21 mouse cellular contexts compared by ENCODE assay signal in the genomic region with DNA sequence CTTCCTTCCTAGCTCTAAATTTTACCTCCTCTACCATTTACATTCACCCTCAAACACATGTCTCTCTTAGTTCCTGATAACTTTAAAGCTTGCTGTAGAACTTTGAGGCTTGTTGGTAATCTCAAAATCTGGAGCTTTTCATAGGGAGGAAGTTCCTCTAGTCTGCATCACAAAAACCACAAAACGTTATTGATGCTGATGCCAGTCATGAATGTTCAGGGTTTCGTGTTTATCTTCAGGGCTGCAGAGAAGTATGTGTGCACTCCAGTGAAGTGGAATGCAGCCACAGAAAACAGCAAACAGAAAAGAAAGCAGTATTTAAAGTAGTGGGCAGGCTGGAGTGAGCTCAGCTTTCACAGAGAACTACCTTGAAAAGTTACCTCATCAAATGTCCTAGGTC.
A peak's percentile ranks its signal among the peaks of the same experiment; 100 is the strongest.
DNase-seq lines count a peak whose midpoint lies in the region; ATAC-seq and TF ChIP-seq lines count a peak whose summit lies in the region.
"Had no signal": no experiment of that assay in that cellular context is flagged by ENCODE, and none has a peak within 500 bp of the region (broad histone marks: within the 10 kb centered on the region; RNA-seq: fewer than 3 reads in every experiment).

No protein-coding gene starts in this region.

- no peaks in the 10 kb centered on the region for H3K36me3 ChIP-seq in G1E (replicated peaks)
- no peaks in the 10 kb centered on the region for H3K36me3 ChIP-seq in embryonic facial prominence, embryonic 14.5 days (ENCODE audit: control insufficient read depth, insufficient read depth, low read length)
- H3K36me3 ChIP-seq in limb, embryonic 13.5 days: no peaks in the 10 kb centered on the region
- H3K36me3 ChIP-seq: embryonic facial prominence, embryonic 15.5 days; heart, embryonic 12.5 days; kidney, embryonic 15.5 days; stomach, embryonic 15.5 days had no signal

- no peak overlapping the region for H3K4me2 ChIP-seq in embryonic facial prominence, embryonic 14.5 days (ENCODE audit: low read depth, low read length)
- H3K4me2 ChIP-seq in limb, embryonic 13.5 days (replicated peaks): no peak overlapping the region
- H3K4me2 ChIP-seq: embryonic facial prominence, embryonic 15.5 days; heart, embryonic 12.5 days; kidney, embryonic 15.5 days; stomach, embryonic 15.5 days had no signal

- peak; percentile 85 for ATAC-seq in G1E (ENCODE audit: extremely low read depth, insufficient number of reproducible peaks, low FRiP score, poor library complexity, severe bottlenecking)
- no peak for ATAC-seq in embryonic facial prominence, embryonic 14.5 days (ENCODE audit: low read depth)
- ATAC-seq in limb, embryonic 13.5 days (ENCODE audit: low FRiP score, low read depth): no peak
- ATAC-seq: hindbrain, embryonic 16.5 days; intestine, embryonic 16.5 days; liver, postnatal 0 days had no signal

- no peaks in the 10 kb centered on the region for H3K27me3 ChIP-seq in G1E (ENCODE audit: insufficient read depth, low read length)
- no peaks in the 10 kb centered on the region for H3K27me3 ChIP-seq in embryonic facial prominence, embryonic 14.5 days (replicated peaks; ENCODE audit: control insufficient read depth, insufficient read depth, low read length)
- no peaks in the 10 kb centered on the region for H3K27me3 ChIP-seq in limb, embryonic 13.5 days
- H3K27me3 ChIP-seq: embryonic facial prominence, embryonic 15.5 days; heart, embryonic 12.5 days; kidney, embryonic 15.5 days; megakaryocyte, embryonic 14.5 days; stomach, embryonic 15.5 days had no signal

- DNase-seq in 3T3-L1 (ENCODE audit: low read depth, low spot score) (peak; percentile 35), G1E (ENCODE audit: low spot score) (peak; percentile 14)
- DNase-seq in embryonic facial prominence, embryonic 14.5 days (ENCODE audit: low spot score): no peak
- no peak for DNase-seq in testis, postnatal 14 days (ENCODE audit: low spot score)
- no peak for DNase-seq in cerebellum, postnatal 25 days
- DNase-seq in cerebellum, postnatal 10 days: no peak
- DNase-seq in heart, postnatal 25 days (ENCODE audit: low spot score): no peak
- DNase-seq: cerebellum, adult 2 months; gastrocnemius, adult 2 months; heart, postnatal 36 days; liver, postnatal 0 days; lung, postnatal 10 days; thymus, adult 2 months had no signal

- WGBS in embryonic facial prominence, embryonic 14.5 days: 35% methylated on average over 2 of the region's 2 CpGs
- WGBS in limb, embryonic 13.5 days: 61% methylated on average over 2 of the region's 2 CpGs

- TF ChIP-seq CTCF in G1E (IDR thresholded peaks at IDR 0.05; ENCODE audit: low read depth, low read length): no peak

- H3K4me1 ChIP-seq in G1E (ENCODE audit: insufficient read depth, low read depth, low read length): peaks cover 35% of the 10 kb centered on the region
- H3K4me1 ChIP-seq in embryonic facial prominence, embryonic 14.5 days (ENCODE audit: control insufficient read depth, insufficient read depth, low read length): no peaks in the 10 kb centered on the region
- H3K4me1 ChIP-seq in limb, embryonic 13.5 days: peaks cover 4% of the 10 kb centered on the region; the same call in 1 of the 2 replicates
- H3K4me1 ChIP-seq: embryonic facial prominence, embryonic 15.5 days; heart, embryonic 12.5 days; kidney, embryonic 15.5 days; stomach, embryonic 15.5 days had no signal

- intact Hi-C loops in heart, postnatal 25 days (cut with DNase I): loop anchor here (5.0 to 10.0 kb wide), 3 partner anchors 204 to 666 kb away; no protein-coding TSS in a partner anchor

- no peak overlapping the region for H3K9ac ChIP-seq in embryonic facial prominence, embryonic 14.5 days (ENCODE audit: low read depth, low read length)
- H3K9ac ChIP-seq in limb, embryonic 13.5 days: no peak overlapping the region
- H3K9ac ChIP-seq: embryonic facial prominence, embryonic 15.5 days; heart, embryonic 12.5 days; kidney, embryonic 15.5 days; liver, postnatal 0 days; stomach, embryonic 15.5 days had no signal

- H3K27ac ChIP-seq in embryonic facial prominence, embryonic 14.5 days (replicated peaks; ENCODE audit: low read depth, low read length): 0 out of 2 replicates have a peak overlapping the region, but pooled peaks have one; percentile 30
- peak overlapping the region; percentile 55 for H3K27ac ChIP-seq in limb, embryonic 13.5 days
- H3K27ac ChIP-seq: embryonic facial prominence, embryonic 15.5 days; gastrocnemius, adult 2 months; kidney, embryonic 15.5 days; stomach, embryonic 15.5 days had no signal

- H3K4me3 ChIP-seq in G1E (ENCODE audit: low read depth, low read length): no peak overlapping the region
- no peak overlapping the region for H3K4me3 ChIP-seq in embryonic facial prominence, embryonic 14.5 days (ENCODE audit: low read depth, low read length)
- no peak overlapping the region for H3K4me3 ChIP-seq in limb, embryonic 13.5 days
- H3K4me3 ChIP-seq: embryonic facial prominence, embryonic 15.5 days; gastrocnemius, adult 2 months; heart, embryonic 12.5 days; kidney, embryonic 15.5 days; megakaryocyte, embryonic 14.5 days; stomach, embryonic 15.5 days had no signal

- H3K9me3 ChIP-seq in G1E (replicated peaks): no peaks in the 10 kb centered on the region; the same call in 1 of the 2 replicates
- no peaks in the 10 kb centered on the region for H3K9me3 ChIP-seq in embryonic facial prominence, embryonic 14.5 days (ENCODE audit: control insufficient read depth, low read length)
- no peaks in the 10 kb centered on the region for H3K9me3 ChIP-seq in limb, embryonic 13.5 days
- H3K9me3 ChIP-seq: embryonic facial prominence, embryonic 15.5 days; heart, embryonic 12.5 days; kidney, embryonic 15.5 days; megakaryocyte, embryonic 14.5 days; stomach, embryonic 15.5 days had no signal

Comparison
In these comparisons a context has a peak if more than half of its experiments do, and no peak if none do; other contexts are left out.
1. DNase-seq: peak in 3T3-L1 (single experiment) and G1E (single experiment); none in embryonic facial prominence, embryonic 14.5 days (single experiment), testis, postnatal 14 days (single experiment), cerebellum, postnatal 25 days (0 of 2), cerebellum, postnatal 10 days (0 of 2) and heart, postnatal 25 days (single experiment).